Mouse (Mus musculus) cerebellum, adult 2 months (tissue): ENCODE results near the gene Ulk4.

Experiments
- CTCF ChIP-seq: fragments of 200-500 bp; IDR thresholded peaks from 2 replicates; pipeline ENCODE4 v1.5.1; 2011; ENCODE audit warnings: low read depth, mild to moderate bottlenecking, control low read depth, low read length, moderate library complexity, borderline replicate concordance; ENCODE audit not compliant: insufficient read depth
- POLR2A ChIP-seq: fragments of 200-500 bp; IDR thresholded peaks from 2 replicates; pipeline ENCODE4 v1.6.1; 2011; ENCODE audit warnings: low read length, control low read depth, borderline replicate concordance; ENCODE audit not compliant: insufficient read depth

DNA sequence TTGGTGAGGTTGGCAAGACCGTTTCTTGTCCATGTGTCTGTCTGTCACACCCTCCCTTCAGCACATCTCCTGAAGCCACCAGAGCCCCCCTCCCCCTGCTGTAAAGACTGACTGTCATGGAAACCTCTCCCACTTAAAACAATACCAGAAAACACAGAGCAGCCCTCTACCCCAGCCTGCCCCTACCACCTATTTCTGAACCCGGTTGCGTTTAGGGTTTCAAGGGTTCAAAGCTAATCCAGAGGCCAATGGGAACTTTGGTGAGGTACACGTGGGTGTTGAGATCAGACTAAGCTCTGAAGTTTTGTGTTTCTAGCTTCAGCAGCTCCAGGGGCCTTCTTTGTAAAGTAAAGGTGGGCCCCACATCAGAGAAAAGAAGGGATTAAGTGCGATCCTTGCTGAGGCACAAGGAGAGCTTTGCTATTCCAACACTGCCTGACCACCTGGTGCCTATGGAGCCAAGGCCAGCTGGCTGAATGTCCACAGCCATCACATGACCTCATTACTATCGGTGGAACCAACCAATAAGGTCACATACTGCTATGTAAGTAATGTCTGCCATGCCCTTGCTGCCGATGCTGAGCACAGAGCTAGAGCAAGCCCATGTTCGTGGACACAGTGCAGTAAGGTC is 204.8 kb downstream of the Ulk4 start:
- TF ChIP-seq POLR2A (no peak), CTCF (no peak)
